Mouse (Mus musculus): ENCODE measurements around the gene Pitpnc1. TPM values are rescaled to one million over a fixed set of nuclear protein-coding genes. Genes with fewer than 3 reads are reported as not detected.

The Pitpnc1 gene
- polyA plus RNA-seq, 1 experiment, result 14.0 TPM

- no peak overlapping the region for H3K4me3 ChIP-seq (replicated peaks; ENCODE audit: control insufficient read depth, low read depth, low read length)
- no peak for TF ChIP-seq CTCF (IDR thresholded peaks at IDR 0.05; ENCODE audit: control insufficient read depth, insufficient read depth, low read length)
- TF ChIP-seq POLR2A (IDR thresholded peaks at IDR 0.05; ENCODE audit: borderline replicate concordance, control insufficient read depth, low read depth, low read length), result no peak
- WGBS, result 56% methylated on average over 1 of the region's 1 CpGs
Measured at GRCm38 (mm10) chr11:107223169-107223561, 247.3 kb downstream of the Pitpnc1 start.

GRCm38 (mm10) chr11:107222531-107223168, 247.8 kb downstream of the Pitpnc1 start:
- 84% methylated on average over 12 of the region's 12 CpGs for WGBS
- no peak for TF ChIP-seq CTCF (IDR thresholded peaks at IDR 0.05; ENCODE audit: control insufficient read depth, insufficient read depth, low read length)
- no peak for TF ChIP-seq POLR2A (IDR thresholded peaks at IDR 0.05; ENCODE audit: borderline replicate concordance, control insufficient read depth, low read depth, low read length)
- no peaks in the 10 kb centered on the region for H3K4me1 ChIP-seq (ENCODE audit: control insufficient read depth, insufficient read depth, low read length)

More at GRCm38 (mm10) chr11:107223169-107223561, 247.3 kb downstream of the Pitpnc1 start:
- no peak overlapping the region for H3K27ac ChIP-seq (ENCODE audit: control insufficient read depth, insufficient read depth, low read depth, low read length, poor library complexity)
- H3K4me1 ChIP-seq (ENCODE audit: control insufficient read depth, insufficient read depth, low read length), result no peaks in the 10 kb centered on the region

GRCm38 (mm10) chr11:107215111-107215510, 255.4 kb downstream of the Pitpnc1 start:
- TF ChIP-seq CTCF (IDR thresholded peaks at IDR 0.05; ENCODE audit: control insufficient read depth, insufficient read depth, low read length) (no peak), POLR2A (IDR thresholded peaks at IDR 0.05; ENCODE audit: borderline replicate concordance, control insufficient read depth, low read depth, low read length) (no peak)
- no peak overlapping the region for H3K27ac ChIP-seq (ENCODE audit: control insufficient read depth, insufficient read depth, low read depth, low read length, poor library complexity)
- 90% methylated on average over 9 of the region's 9 CpGs for WGBS
- H3K4me3 ChIP-seq (replicated peaks; ENCODE audit: control insufficient read depth, low read depth, low read length), result no peak overlapping the region
- H3K4me1 ChIP-seq (ENCODE audit: control insufficient read depth, insufficient read depth, low read length), result no peaks in the 10 kb centered on the region

More at GRCm38 (mm10) chr11:107222531-107223168, 247.8 kb downstream of the Pitpnc1 start:
- Histone ChIP-seq H3K27ac (ENCODE audit: control insufficient read depth, insufficient read depth, low read depth, low read length, poor library complexity) (no peak overlapping the region), H3K4me3 (replicated peaks; ENCODE audit: control insufficient read depth, low read depth, low read length) (no peak overlapping the region)

GRCm38 (mm10) chr11:107213745-107214144, 256.8 kb downstream of the Pitpnc1 start:
- no peak overlapping the region for H3K4me3 ChIP-seq (replicated peaks; ENCODE audit: control insufficient read depth, low read depth, low read length)
- no peak overlapping the region for H3K27ac ChIP-seq (ENCODE audit: control insufficient read depth, insufficient read depth, low read depth, low read length, poor library complexity)
- H3K4me1 ChIP-seq (ENCODE audit: control insufficient read depth, insufficient read depth, low read length), result no peaks in the 10 kb centered on the region
- WGBS, result 73% methylated on average over 5 of the region's 5 CpGs
- TF ChIP-seq CTCF (IDR thresholded peaks at IDR 0.05; ENCODE audit: control insufficient read depth, insufficient read depth, low read length), result no peak
- no peak for TF ChIP-seq POLR2A (IDR thresholded peaks at IDR 0.05; ENCODE audit: borderline replicate concordance, control insufficient read depth, low read depth, low read length)

- Histone ChIP-seq H3K4me3 (replicated peaks; ENCODE audit: control insufficient read depth, low read depth, low read length) (no peak overlapping the region), H3K27ac (ENCODE audit: control insufficient read depth, insufficient read depth, low read depth, low read length, poor library complexity) (no peak overlapping the region), H3K4me1 (ENCODE audit: control insufficient read depth, insufficient read depth, low read length) (no peaks in the 10 kb centered on the region)
- 93% methylated on average over 13 of the region's 13 CpGs for WGBS
- TF ChIP-seq CTCF (IDR thresholded peaks at IDR 0.05; ENCODE audit: control insufficient read depth, insufficient read depth, low read length) (no peak), POLR2A (IDR thresholded peaks at IDR 0.05; ENCODE audit: borderline replicate concordance, control insufficient read depth, low read depth, low read length) (no peak)
Measured at GRCm38 (mm10) chr11:107209818-107210217, 260.7 kb downstream of the Pitpnc1 start.

GRCm38 (mm10) chr11:107201773-107202172, 268.7 kb downstream of the Pitpnc1 start:
- Histone ChIP-seq H3K27ac (ENCODE audit: control insufficient read depth, insufficient read depth, low read depth, low read length, poor library complexity) (no peak overlapping the region), H3K4me1 (ENCODE audit: control insufficient read depth, insufficient read depth, low read length) (no peaks in the 10 kb centered on the region), H3K4me3 (replicated peaks; ENCODE audit: control insufficient read depth, low read depth, low read length) (no peak overlapping the region)
- TF ChIP-seq CTCF (IDR thresholded peaks at IDR 0.05; ENCODE audit: control insufficient read depth, insufficient read depth, low read length) (no peak), POLR2A (IDR thresholded peaks at IDR 0.05; ENCODE audit: borderline replicate concordance, control insufficient read depth, low read depth, low read length) (no peak)
- 90% methylated on average over 11 of the region's 11 CpGs for WGBS

GRCm38 (mm10) chr11:107199281-107199680, 271.2 kb downstream of the Pitpnc1 start:
- Histone ChIP-seq H3K4me1 (ENCODE audit: control insufficient read depth, insufficient read depth, low read length) (no peaks in the 10 kb centered on the region), H3K4me3 (replicated peaks; ENCODE audit: control insufficient read depth, low read depth, low read length) (no peak overlapping the region), H3K27ac (ENCODE audit: control insufficient read depth, insufficient read depth, low read depth, low read length, poor library complexity) (no peak overlapping the region)
- TF ChIP-seq POLR2A (IDR thresholded peaks at IDR 0.05; ENCODE audit: borderline replicate concordance, control insufficient read depth, low read depth, low read length) (no peak), CTCF (IDR thresholded peaks at IDR 0.05; ENCODE audit: control insufficient read depth, insufficient read depth, low read length) (no peak)
- 75% methylated on average over 5 of the region's 5 CpGs for WGBS

- WGBS, result 71% methylated on average over 2 of the region's 2 CpGs
- no peak overlapping the region for H3K4me3 ChIP-seq (replicated peaks; ENCODE audit: control insufficient read depth, low read depth, low read length)
- H3K27ac ChIP-seq (ENCODE audit: control insufficient read depth, insufficient read depth, low read depth, low read length, poor library complexity), result no peak overlapping the region
- H3K4me1 ChIP-seq (ENCODE audit: control insufficient read depth, insufficient read depth, low read length), result no peaks in the 10 kb centered on the region
- TF ChIP-seq POLR2A (IDR thresholded peaks at IDR 0.05; ENCODE audit: borderline replicate concordance, control insufficient read depth, low read depth, low read length) (no peak), CTCF (IDR thresholded peaks at IDR 0.05; ENCODE audit: control insufficient read depth, insufficient read depth, low read length) (no peak)
Measured at GRCm38 (mm10) chr11:107195334-107195733, 275.2 kb downstream of the Pitpnc1 start.

All from bone marrow, adult 2 months (tissue).